Mouse (Mus musculus) bone marrow macrophage, adult 2 months (primary cell): ENCODE data around the gene 4933414I15Rik.

Experiments used
- CTCF ChIP-seq: IDR thresholded peaks from 2 replicates; pipeline ENCODE4 v1.5.1; 2012; ENCODE audit warnings: low read depth, mild to moderate bottlenecking, low read length, moderate library complexity
- POLR2A ChIP-seq: IDR thresholded peaks from 2 replicates; pipeline ENCODE4 v1.6.1; 2012; ENCODE audit warnings: mild to moderate bottlenecking, low read depth, low read length, borderline replicate concordance

DNA sequence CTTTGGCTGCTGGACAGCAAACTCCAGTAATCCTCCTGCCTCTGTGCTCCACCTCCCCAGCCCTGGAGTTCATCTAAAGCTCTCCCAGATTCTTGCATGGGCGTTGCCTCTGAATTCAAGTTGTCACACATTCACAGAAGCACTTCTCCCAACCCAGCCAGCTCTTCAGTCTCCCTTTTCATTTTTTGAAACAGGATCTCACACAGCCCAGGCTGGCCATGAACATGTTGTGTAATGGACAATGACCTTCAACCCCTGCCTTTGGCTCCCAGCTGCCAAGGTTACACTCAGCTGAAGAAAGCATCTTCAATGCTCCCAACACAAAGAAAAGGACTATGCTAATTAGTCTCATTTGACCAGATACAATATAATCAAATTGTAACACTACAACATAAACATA, 30.3 kb downstream of the 4933414I15Rik start:
- no peak for TF ChIP-seq POLR2A
- TF ChIP-seq CTCF, result no peak
